ENCODE assay signal across 8 mouse cellular contexts in genomic region chr17:24415011-24415410, GRCm38 (mm10). TPM values are rescaled to one million over a fixed set of nuclear protein-coding genes. Genes with fewer than 3 reads are reported as not detected.
DNase-seq lines count a peak whose midpoint lies in the region; ATAC-seq and TF ChIP-seq lines count a peak whose summit lies in the region.

No protein-coding gene starts in this region.

- under 1% methylated on average over 21 of the region's 21 CpGs for WGBS in heart, embryonic 10.5 days
- WGBS in forebrain, embryonic 15.5 days: under 1% methylated on average over 21 of the region's 21 CpGs
- 1% methylated on average over 21 of the region's 21 CpGs for WGBS in macrophage (ENCODE audit: missing documents)

- no peaks in the 10 kb centered on the region for H3K27me3 ChIP-seq in heart, embryonic 10.5 days (ENCODE audit: insufficient read depth, poor library complexity, severe bottlenecking)
- no peaks in the 10 kb centered on the region for H3K27me3 ChIP-seq in CH12.LX (replicated peaks)
- H3K27me3 ChIP-seq in forebrain, embryonic 15.5 days: no peaks in the 10 kb centered on the region

- H3K79me2 ChIP-seq in CH12.LX (replicated peaks; ENCODE audit: control insufficient read depth, extremely low read depth, insufficient read depth, poor library complexity, severe bottlenecking) (peaks cover 53% of the 10 kb centered on the region), macrophage (ENCODE audit: inconsistent target) (peaks cover 53% of the 10 kb centered on the region)

- peaks cover 24% of the 10 kb centered on the region for H3K4me1 ChIP-seq in heart, embryonic 10.5 days
- H3K4me1 ChIP-seq in CH12.LX (ENCODE audit: control insufficient read depth in 1 of 2, insufficient read depth in 2 of 2): peaks cover 3 to 46% of the 10 kb centered on the region in 2 experiments; a peak in 2 of 4 replicates
- peaks cover 38% of the 10 kb centered on the region for H3K4me1 ChIP-seq in forebrain, embryonic 15.5 days

- in situ Hi-C loops in CH12.LX (cut with MboI; ENCODE audit: low pct_ligation_motif_present, low pct_unique_long_range_greater_than_20kb, low sequenced_read_pairs): no loop called here

- H3K4me3 ChIP-seq in heart, embryonic 10.5 days: peak overlapping the region; percentile 85
- H3K4me3 ChIP-seq in CH12.LX (replicated peaks in 1 of 3; ENCODE audit: low read depth in 2 of 3, low read length in 2 of 3, poor library complexity in 1 of 3) (peak overlapping the region; percentile 80 to 99 (median 86)), macrophage (ENCODE audit: inconsistent target) (peak overlapping the region; percentile 98)
- H3K4me3 ChIP-seq in forebrain, embryonic 15.5 days: peak overlapping the region; percentile 83

- TF ChIP-seq EP300 in CH12.LX (IDR thresholded peaks at IDR 0.05; ENCODE audit: low read length): no peak

- ATAC-seq in forebrain, embryonic 15.5 days (replicated peaks): peak; percentile 1; the same call in 1 of the 2 replicates

- peak overlapping the region; percentile 98; the same call in 1 of the 2 replicates for H3K4me2 ChIP-seq in CH12.LX (ENCODE audit: insufficient read depth, low read depth, poor library complexity, severe bottlenecking)
- peak overlapping the region; percentile 81 for H3K4me2 ChIP-seq in forebrain, embryonic 15.5 days (replicated peaks)

- no peak for TF ChIP-seq CTCF in CH12.LX (conservative IDR thresholded peaks at IDR 0.05 in 1 of 2, IDR thresholded peaks at IDR 0.05 in 1 of 2; ENCODE audit: low read depth in 2 of 2, low read length in 2 of 2)

- peak overlapping the region; percentile 99 for H3K27ac ChIP-seq in heart, embryonic 10.5 days
- peak overlapping the region; percentile 72 for H3K27ac ChIP-seq in CH12.LX (ENCODE audit: insufficient read depth, low read depth)
- peak overlapping the region; percentile 85 for H3K27ac ChIP-seq in forebrain, embryonic 15.5 days (replicated peaks)
- peak overlapping the region; percentile 65 for H3K27ac ChIP-seq in macrophage

- TF ChIP-seq RAD21 in CH12.LX (IDR thresholded peaks at IDR 0.05; ENCODE audit: low read depth, low read length): no peak

- H3K9me3 ChIP-seq in heart, embryonic 10.5 days: no peaks in the 10 kb centered on the region
- H3K9me3 ChIP-seq in CH12.LX (replicated peaks; ENCODE audit: low read length): no peaks in the 10 kb centered on the region
- H3K9me3 ChIP-seq in forebrain, embryonic 15.5 days: no peaks in the 10 kb centered on the region

- peaks cover 54% of the 10 kb centered on the region for H3K36me3 ChIP-seq in heart, embryonic 10.5 days
- H3K36me3 ChIP-seq in CH12.LX (replicated peaks in 1 of 2; ENCODE audit: control insufficient read depth in 1 of 2, insufficient read depth in 1 of 2, low read length in 1 of 2): peaks cover 35 to 64% of the 10 kb centered on the region in 2 experiments
- H3K36me3 ChIP-seq in forebrain, embryonic 15.5 days: peaks cover 37% of the 10 kb centered on the region
- peaks cover 26% of the 10 kb centered on the region for H3K36me3 ChIP-seq in macrophage (ENCODE audit: inconsistent target)

- no peak for TF ChIP-seq POLR2A in CH12.LX (IDR thresholded peaks at IDR 0.05; ENCODE audit: low read depth, low read length)

- no peak for DNase-seq in heart, embryonic 10.5 days (ENCODE audit: low spot score)
- no peak for DNase-seq in heart, adult 18-20 months
- DNase-seq in CH12.LX (ENCODE audit: extremely low read depth): no peak
- DNase-seq in left cerebral cortex, adult 9 months (ENCODE audit: low spot score in 2 of 2): no peak
- DNase-seq in cerebellum, adult 8-10 months: no peak
- no peak for DNase-seq in thymus, postnatal 4 days

- H3K9ac ChIP-seq in CH12.LX (ENCODE audit: insufficient read depth, low read depth): peak overlapping the region; percentile 92
- peak overlapping the region; percentile 87 for H3K9ac ChIP-seq in forebrain, embryonic 15.5 days (replicated peaks)

- dilution Hi-C loops in CH12.LX (cut with MboI; ENCODE audit: extremely low pct_ligation_motif_present, extremely low pct_unique_long_range_greater_than_20kb, low sequenced_read_pairs): no loop called here

TF ChIP-seq in CH12.LX, 34 proteins besides CTCF, POLR2A, EP300 and RAD21 (continues in another document):
- TF ChIP-seq CHD2 (IDR thresholded peaks at IDR 0.05; ENCODE audit: low read length) (no peak), E2F4 (IDR thresholded peaks at IDR 0.05; ENCODE audit: insufficient replicate concordance, low read depth, low read length) (no peak), RCOR1 (conservative IDR thresholded peaks at IDR 0.05; ENCODE audit: low read depth, low read length) (no peak), UBTF (IDR thresholded peaks at IDR 0.05; ENCODE audit: low read depth, low read length) (no peak), BHLHE40 (IDR thresholded peaks at IDR 0.05; ENCODE audit: low read depth, low read length) (no peak), ZC3H11A (IDR thresholded peaks at IDR 0.05; ENCODE audit: low read depth, low read length) (no peak), GABPA (IDR thresholded peaks at IDR 0.05; ENCODE audit: insufficient replicate concordance, low read depth, low read length) (no peak), SMC3 (IDR thresholded peaks at IDR 0.05; ENCODE audit: low read depth, low read length) (no peak), PAX5 (IDR thresholded peaks at IDR 0.05; ENCODE audit: low read length) (no peak)

RNA-seq across cellular contexts. Expression of gene Rnps1, which starts 0.6 kb away (rescaled TPM):
- 311 and 345 TPM in 2 replicates for polyA plus RNA-seq in heart, embryonic 10.5 days (2016; fragmentation: Nextera tagmentation; extraction: Ambion mirVana)
- 10 to 100 TPM; 60.6 to 64.6 TPM for total RNA-seq in heart, adult 18-20 months (2021)
- 160 and 186 TPM in 2 replicates for total RNA-seq in CH12.LX (2012; rRNA removed)
- 288 and 302 TPM in 2 replicates for total RNA-seq in CH12.LX (2014; rRNA removed)
- polyA plus RNA-seq in CH12.LX (2012; ENCODE audit: insufficient read length, low read depth): 252 and 255 TPM in 2 replicates
- polyA plus RNA-seq in forebrain, embryonic 15.5 days (2015; fragmentation: Nextera tagmentation; extraction: Ambion mirVana): 360 and 364 TPM in 2 replicates
- total RNA-seq in macrophage (2018; cell fraction: chromatin; rRNA removed): 100 to 1,000 TPM in 11 of 26 experiments, 10 to 100 TPM in 15; 50.9 to 132 (median 97.3) TPM
- 10 to 100 TPM; 60.4 to 92.0 (median 72.0) TPM for total RNA-seq in macrophage (2018; cell fraction: cytosol; rRNA removed)
- total RNA-seq in macrophage (2018; cell fraction: nucleus; rRNA removed): 100 to 1,000 TPM in 6 of 26 experiments, 10 to 100 TPM in 20; 53.1 to 137 (median 82.4) TPM
- 59.5 to 100 TPM (median 80.3 TPM) in 3 replicates for polyA plus RNA-seq in macrophage (2018)

RNA-seq across cellular contexts. Expression of gene Eci1, which starts 11.4 kb away (rescaled TPM):
- polyA plus RNA-seq in heart, embryonic 10.5 days (2016; fragmentation: Nextera tagmentation; extraction: Ambion mirVana): 146 and 187 TPM in 2 replicates
- total RNA-seq in heart, adult 18-20 months (2021): 100 to 1,000 TPM; 472 to 487 TPM
- total RNA-seq in CH12.LX (2012; rRNA removed): 97.4 and 122 TPM in 2 replicates
- 94.7 and 100 TPM in 2 replicates for total RNA-seq in CH12.LX (2014; rRNA removed)
- polyA plus RNA-seq in CH12.LX (2012; ENCODE audit: insufficient read length, low read depth): 70.1 and 74.1 TPM in 2 replicates
- polyA plus RNA-seq in forebrain, embryonic 15.5 days (2015; fragmentation: Nextera tagmentation; extraction: Ambion mirVana): 40.7 and 42.8 TPM in 2 replicates
- total RNA-seq in macrophage (2018; cell fraction: chromatin; rRNA removed): 10 to 100 TPM in 4 of 26 experiments, 1 to 10 TPM in 21, not detected in 1; 1.7 to 15.3 (median 5.2) TPM
- 10 to 100 TPM; 16.1 to 25.0 (median 20.4) TPM for total RNA-seq in macrophage (2018; cell fraction: cytosol; rRNA removed)
- 10 to 100 TPM in 4 of 26 experiments, 1 to 10 TPM in 22; 2.5 to 15.2 (median 6.8) TPM for total RNA-seq in macrophage (2018; cell fraction: nucleus; rRNA removed)
- 10.4 to 30.9 TPM (median 23.5 TPM) in 3 replicates for polyA plus RNA-seq in macrophage (2018)

RNA-seq across cellular contexts. Expression of gene Dnase1l2, which starts 27.9 kb away (rescaled TPM):
- polyA plus RNA-seq in heart, embryonic 10.5 days (2016; fragmentation: Nextera tagmentation; extraction: Ambion mirVana): 1.6 and 2.3 TPM in 2 replicates
- total RNA-seq in heart, adult 18-20 months (2021): 1 to 10 TPM in 1 of 2 experiments, under 1 TPM in 1; 0.69 to 1.5 TPM
- total RNA-seq in CH12.LX (2012; rRNA removed) (1.5 and 1.6 TPM in 2 replicates), CH12.LX (2014; rRNA removed) (0.82 TPM in 2 replicates)
- polyA plus RNA-seq in CH12.LX (2012; ENCODE audit: insufficient read length, low read depth) (1.1 and 1.3 TPM in 2 replicates), macrophage (2018) (0.23 to 1.5 TPM (median 1.1 TPM) in 3 replicates)
- 5.7 and 6.6 TPM in 2 replicates for polyA plus RNA-seq in forebrain, embryonic 15.5 days (2015; fragmentation: Nextera tagmentation; extraction: Ambion mirVana)
- 10 to 100 TPM in 9 of 26 experiments, 1 to 10 TPM in 17; 2.6 to 16.5 (median 8.1) TPM for total RNA-seq in macrophage (2018; cell fraction: chromatin; rRNA removed)
- under 1 TPM in 24 of 26 experiments, not detected in 2; 0.08 to 0.83 (median 0.29) TPM for total RNA-seq in macrophage (2018; cell fraction: cytosol; rRNA removed)
- total RNA-seq in macrophage (2018; cell fraction: nucleus; rRNA removed): 10 to 100 TPM in 5 of 26 experiments, 1 to 10 TPM in 21; 2.2 to 14.9 (median 5.0) TPM

RNA-seq across cellular contexts. Expression of gene E4f1, which starts 55.1 kb away (rescaled TPM):
- 27.1 and 30.3 TPM in 2 replicates for polyA plus RNA-seq in heart, embryonic 10.5 days (2016; fragmentation: Nextera tagmentation; extraction: Ambion mirVana)
- 10 to 100 TPM in 1 of 2 experiments, 1 to 10 TPM in 1; 9.8 to 10.1 TPM for total RNA-seq in heart, adult 18-20 months (2021)
- total RNA-seq in CH12.LX (2012; rRNA removed) (21.5 and 22.7 TPM in 2 replicates), CH12.LX (2014; rRNA removed) (10.0 and 10.2 TPM in 2 replicates)
- polyA plus RNA-seq in CH12.LX (2012; ENCODE audit: insufficient read length, low read depth) (16.2 and 17.4 TPM in 2 replicates), macrophage (2018) (7.7 to 13.8 TPM (median 10.3 TPM) in 3 replicates)
- polyA plus RNA-seq in forebrain, embryonic 15.5 days (2015; fragmentation: Nextera tagmentation; extraction: Ambion mirVana): 44.0 and 44.9 TPM in 2 replicates
- total RNA-seq in macrophage (2018; cell fraction: chromatin; rRNA removed): 10 to 100 TPM; 26.5 to 93.8 (median 57.3) TPM
- total RNA-seq in macrophage (2018; cell fraction: cytosol; rRNA removed): 10 to 100 TPM in 4 of 26 experiments, 1 to 10 TPM in 22; 3.0 to 12.4 (median 7.3) TPM
- 10 to 100 TPM; 12.2 to 65.4 (median 33.9) TPM for total RNA-seq in macrophage (2018; cell fraction: nucleus; rRNA removed)

RNA-seq across cellular contexts. Expression of gene Pgp, which starts 55.2 kb away (rescaled TPM):
- polyA plus RNA-seq in heart, embryonic 10.5 days (2016; fragmentation: Nextera tagmentation; extraction: Ambion mirVana): 86.3 and 91.2 TPM in 2 replicates
- 10 to 100 TPM; 40.1 to 43.5 TPM for total RNA-seq in heart, adult 18-20 months (2021)
- 14.2 and 17.3 TPM in 2 replicates for total RNA-seq in CH12.LX (2012; rRNA removed)
- 31.1 and 41.8 TPM in 2 replicates for total RNA-seq in CH12.LX (2014; rRNA removed)
- 41.1 and 41.6 TPM in 2 replicates for polyA plus RNA-seq in CH12.LX (2012; ENCODE audit: insufficient read length, low read depth)
- 51.0 and 54.0 TPM in 2 replicates for polyA plus RNA-seq in forebrain, embryonic 15.5 days (2015; fragmentation: Nextera tagmentation; extraction: Ambion mirVana)
- 1 to 10 TPM in 20 of 26 experiments, under 1 TPM in 6; 0.60 to 7.0 (median 2.1) TPM for total RNA-seq in macrophage (2018; cell fraction: chromatin; rRNA removed)
- total RNA-seq in macrophage (2018; cell fraction: cytosol; rRNA removed): 10 to 100 TPM in 15 of 26 experiments, 1 to 10 TPM in 11; 5.4 to 17.1 (median 11.1) TPM
- 10 to 100 TPM in 3 of 26 experiments, 1 to 10 TPM in 23; 1.8 to 15.1 (median 4.9) TPM for total RNA-seq in macrophage (2018; cell fraction: nucleus; rRNA removed)
- 7.0 to 22.6 TPM (median 15.0 TPM) in 3 replicates for polyA plus RNA-seq in macrophage (2018)
